Mouse (Mus musculus) urinary bladder, adult 2 months (tissue): ENCODE results near the gene Tmprss11e. TPM values are rescaled to one million over a fixed set of nuclear protein-coding genes. Genes with fewer than 3 reads are reported as not detected.

Experiments
- polyA plus RNA-seq: library from polyadenylated mRNA; depleted of rRNA; stranded (reverse); fragments of >200 nt; gene quantifications from 2 replicates; pipeline ENCODE4 v1.2.3, GENCODE M21; 2012; rRNA removed

Gene Tmprss11e
- polyA plus RNA-seq, 1 experiment = 0.29 TPM

Other genes starting within 250 kb of the Tmprss11e start
- gene Tmprss11g, start 227.2 kb downstream of the Tmprss11e start, polyA plus RNA-seq = 0.40 TPM in 2 replicates
- gene Tmprss11f, start 113.4 kb downstream of the Tmprss11e start, polyA plus RNA-seq = 0.63 and 0.73 TPM in 2 replicates
- 0.04 TPM in 1 of 2 replicates, not detected in the other for gene Tmprss11b, start 69.5 kb downstream of the Tmprss11e start, polyA plus RNA-seq
- 52.6 and 58.8 TPM in 2 replicates for gene Ythdc1, start 58.4 kb upstream of the Tmprss11e start, polyA plus RNA-seq
- gene Ugt2b34, start 161.1 kb upstream of the Tmprss11e start, polyA plus RNA-seq = 54.5 and 59.2 TPM in 2 replicates
- 0.07 and 0.09 TPM in 2 replicates for gene Ugt2b1, start 180.7 kb upstream of the Tmprss11e start, polyA plus RNA-seq